Mouse (Mus musculus) liver, adult (tissue): ENCODE measurements around the gene Lcn6.
"Not testable (repeated sequence)": the region's sequence is repeated elsewhere in the genome, so short reads cannot be mapped to it uniquely, and the experiment has no call there.

Source experiments
- GATA4 ChIP-seq: IDR thresholded peaks from 2 replicates; pipeline ENCODE4 v1.6.1; 2014; ENCODE audit warnings: mild to moderate bottlenecking, low read length; ENCODE audit not compliant: insufficient replicate concordance

Gene Lcn6

DNA sequence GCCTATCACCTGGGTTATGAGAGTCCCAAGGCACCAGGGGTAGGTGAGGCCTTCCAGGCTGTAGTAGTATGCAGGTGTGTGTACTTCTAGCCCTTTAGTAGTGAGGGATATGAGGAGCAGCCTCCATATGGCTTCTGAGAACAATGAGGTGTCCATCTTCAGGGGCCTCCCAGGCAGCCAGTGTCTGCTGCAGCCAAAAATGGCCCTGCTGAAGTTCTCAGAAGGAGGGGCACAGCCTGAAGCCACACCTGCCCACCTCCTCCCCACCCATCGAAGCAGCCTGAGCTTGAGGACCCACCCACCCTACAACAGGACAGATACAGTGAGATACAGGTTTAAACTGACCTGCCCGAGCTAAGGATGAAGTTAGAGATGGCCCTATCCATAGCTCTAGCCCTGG is 5.8 kb downstream of the Lcn6 start, which contains the start of gene Lcn10:
Lcn10 (plus strand) TSS at position 301 of the 400 bp plus-strand sequence.
- TF ChIP-seq GATA4 = no peak

DNA sequence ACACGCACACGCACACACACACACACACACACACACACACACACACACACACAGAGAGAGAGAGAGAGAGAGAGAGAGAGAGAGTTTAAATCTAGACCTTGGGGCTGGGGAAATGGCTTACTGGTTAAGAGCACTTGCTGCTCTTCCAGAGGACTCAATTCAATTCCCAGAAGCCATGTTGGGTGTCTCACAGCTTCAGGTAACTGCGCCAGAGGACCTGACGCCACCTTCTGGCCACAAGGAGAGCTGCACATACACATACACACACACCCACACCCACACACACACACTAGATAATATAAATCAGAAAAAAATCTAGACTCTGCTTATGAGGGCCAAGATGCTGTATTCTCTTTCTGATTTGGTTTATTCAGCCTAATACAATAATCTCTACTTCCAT is 10.4 kb downstream of the Lcn6 start:
- no peak for TF ChIP-seq GATA4

DNA sequence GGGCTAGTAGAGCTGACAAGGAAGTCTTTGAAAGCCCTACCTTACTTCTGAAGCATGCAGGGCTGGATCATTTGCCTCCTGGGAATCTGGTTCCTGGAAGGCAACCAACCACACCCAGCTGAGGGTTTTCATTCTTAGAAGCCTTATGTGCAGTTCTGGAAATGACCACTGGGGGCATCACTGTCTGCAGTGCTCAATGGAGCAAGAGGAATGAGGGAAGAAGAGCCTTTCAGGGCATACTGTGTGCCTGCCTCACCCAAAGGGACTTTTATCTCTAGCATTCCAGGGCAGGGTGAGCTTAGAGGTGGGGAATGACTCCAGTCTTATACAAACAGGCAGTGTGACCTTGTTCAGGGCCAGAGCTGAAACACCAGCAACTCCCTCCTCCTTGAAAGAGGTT is 18.0 kb downstream of the Lcn6 start:
- TF ChIP-seq GATA4 = no peak

DNA sequence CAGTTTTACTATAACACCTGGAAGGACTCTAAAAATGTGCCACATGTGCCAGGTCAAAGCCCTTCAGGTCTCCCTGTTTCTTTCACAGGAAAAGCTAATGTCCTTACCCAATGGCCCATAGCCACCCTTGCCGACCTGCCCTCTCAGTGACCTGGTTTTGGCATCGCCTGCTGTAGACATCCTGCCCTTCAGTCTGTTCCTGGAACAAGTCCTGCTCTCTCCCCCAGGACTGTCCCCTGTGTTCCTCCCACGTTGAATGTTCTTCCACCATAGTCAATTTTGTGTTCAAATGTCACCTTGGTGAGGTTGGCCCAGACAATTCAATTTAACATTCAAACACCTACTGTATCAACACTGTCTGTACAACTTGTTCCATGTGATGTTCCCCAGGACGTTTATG is 20.4 kb downstream of the Lcn6 start:
- no peak for TF ChIP-seq GATA4

DNA sequence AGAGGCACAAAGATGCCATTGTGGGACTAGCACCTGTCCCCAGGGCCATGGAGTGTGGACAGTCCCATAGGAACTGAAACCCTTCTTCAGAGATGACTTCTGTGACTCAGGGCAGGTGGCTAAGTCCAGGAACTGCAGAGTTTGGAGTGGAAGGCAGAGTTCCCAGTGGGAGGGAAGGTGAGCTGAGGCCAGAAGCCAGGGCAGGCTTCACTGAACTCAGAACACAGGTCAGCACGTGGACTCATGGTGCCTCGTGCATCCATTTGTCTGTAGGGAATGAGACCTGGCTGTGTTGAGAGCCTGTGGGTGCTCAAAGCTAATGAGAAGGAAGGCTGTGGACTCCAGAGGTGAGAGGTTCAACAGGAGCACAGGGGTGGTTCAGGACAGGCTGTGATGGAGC is 22.1 kb downstream of the Lcn6 start:
- TF ChIP-seq GATA4 = no peak

DNA sequence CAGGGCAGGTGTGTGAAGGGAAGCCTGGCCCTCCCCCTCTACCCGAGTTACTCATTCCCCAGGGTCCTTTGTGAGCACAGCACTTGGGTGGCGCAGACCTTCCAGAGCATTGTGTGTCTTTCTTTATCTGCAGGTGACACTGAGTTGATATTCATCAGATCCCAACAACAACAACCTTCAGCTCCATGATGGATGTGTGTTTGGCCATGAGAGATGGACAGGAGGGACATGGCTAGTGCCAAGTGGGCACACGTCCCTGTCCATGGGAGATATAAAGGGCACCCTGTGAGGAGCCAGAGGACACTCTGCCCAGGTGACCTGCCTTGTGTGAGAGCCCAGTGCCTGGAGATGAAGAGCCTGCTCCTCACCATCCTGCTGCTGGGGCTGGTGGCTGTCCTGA is 23.2 kb downstream of the Lcn6 start, which contains the start of gene Obp2a:
Obp2a (plus strand) TSS at position 301 of the 400 bp plus-strand sequence.
- not testable (repeated sequence) for TF ChIP-seq GATA4

DNA sequence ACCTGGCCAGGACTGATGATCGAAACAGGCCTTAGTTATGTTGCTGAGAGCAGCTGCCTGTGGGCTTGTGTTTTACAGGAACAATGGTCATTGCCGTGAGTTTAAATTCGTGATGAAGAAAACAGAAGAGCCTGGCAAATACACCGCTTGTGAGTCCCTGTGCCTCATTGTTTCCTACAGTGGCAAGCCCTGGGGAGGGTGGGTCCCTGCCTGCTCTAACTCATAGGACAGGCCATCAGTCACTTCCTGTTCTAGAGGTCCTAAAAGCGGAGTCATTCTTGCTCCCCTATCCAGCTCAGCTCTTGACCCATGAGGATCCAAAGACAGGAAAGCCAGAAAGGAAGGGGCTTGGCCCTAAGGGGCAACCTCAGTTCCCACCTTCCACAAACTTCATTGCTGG is 24.4 kb downstream of the Lcn6 start:
- TF ChIP-seq GATA4 = no peak

DNA sequence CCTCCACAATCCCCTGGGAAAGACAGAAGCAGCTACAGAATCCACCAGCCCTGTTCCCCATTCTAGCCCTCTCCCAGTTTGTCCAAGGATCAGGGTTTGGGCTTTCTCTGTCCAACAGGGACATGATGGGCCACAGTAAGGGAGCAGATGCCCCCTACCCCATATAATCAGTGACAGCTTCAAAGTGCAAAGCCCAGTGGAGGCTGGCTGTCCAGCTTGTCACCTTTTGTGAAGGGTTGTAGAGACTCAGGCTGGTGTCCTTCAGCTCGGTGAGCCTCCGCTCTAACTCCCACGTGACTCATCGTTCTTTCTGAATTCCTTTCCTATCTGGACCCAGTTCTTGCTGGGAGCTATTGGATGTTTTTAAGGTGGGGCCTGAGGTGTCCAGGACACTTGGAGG is 27.1 kb downstream of the Lcn6 start:
- no peak for TF ChIP-seq GATA4

DNA sequence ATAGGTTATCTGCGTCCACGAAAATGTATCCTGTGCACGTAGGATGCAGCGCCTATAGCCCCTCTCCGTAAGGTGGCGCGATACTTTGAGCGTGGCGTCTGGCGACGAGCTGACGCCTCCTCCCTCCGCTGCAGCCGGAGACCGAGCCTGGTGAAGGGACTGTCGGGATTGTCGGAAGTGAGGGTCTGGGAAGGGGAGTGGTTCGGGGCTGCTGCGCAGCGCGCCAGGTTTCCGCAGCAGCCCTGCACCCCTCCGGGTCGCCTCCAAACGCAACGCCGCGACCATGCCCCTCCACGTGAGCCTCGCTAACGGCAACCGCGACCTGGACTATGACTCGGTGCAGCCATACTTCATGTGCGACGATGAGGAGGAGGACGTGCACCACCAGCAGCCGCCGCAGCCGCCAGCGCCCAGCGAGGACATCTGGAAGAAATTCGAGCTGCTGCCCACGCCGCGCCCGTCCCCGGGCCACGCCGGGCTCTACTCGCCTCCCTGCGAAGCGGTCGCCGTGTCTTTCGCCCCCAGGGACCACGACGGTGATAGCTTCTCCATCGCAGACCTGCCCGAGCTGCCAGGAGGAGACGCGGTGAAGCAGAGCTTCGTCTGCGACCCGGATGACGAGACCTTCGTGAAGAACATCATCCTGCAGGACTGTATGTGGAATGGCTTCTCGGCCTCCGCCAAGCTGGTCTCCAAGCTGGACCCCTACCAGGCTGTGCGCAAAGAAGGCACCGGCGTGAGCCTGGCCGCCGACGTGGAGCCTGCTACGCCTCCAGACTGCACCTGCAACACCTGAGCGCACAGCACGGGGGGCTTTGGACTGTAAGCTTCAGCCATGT is 30.3 kb downstream of the Lcn6 start, which contains the start of gene Bmyc:
Bmyc (plus strand) TSS at position 97 of the 839 bp plus-strand sequence.
- TF ChIP-seq GATA4 = no peak

DNA sequence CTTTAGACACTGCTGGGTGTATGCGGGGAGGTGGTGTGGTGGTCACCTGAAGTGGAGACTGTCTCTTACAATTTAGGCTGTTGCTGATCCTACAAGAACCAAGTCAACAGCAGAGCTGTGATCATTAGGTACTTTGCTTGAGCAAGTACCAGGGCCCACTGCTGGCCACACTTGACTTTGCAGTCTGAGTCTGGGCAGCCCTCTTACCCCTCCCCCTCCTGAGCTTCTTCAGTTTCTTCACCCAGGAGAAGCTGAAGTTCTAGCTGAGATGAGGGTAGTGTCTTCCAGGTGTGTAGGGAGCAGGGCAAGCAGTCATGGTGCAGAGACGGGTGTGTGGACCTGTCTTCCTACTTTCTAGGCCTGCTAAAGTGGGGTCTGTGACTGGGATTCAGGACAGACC is 31.5 kb downstream of the Lcn6 start:
- no peak for TF ChIP-seq GATA4

DNA sequence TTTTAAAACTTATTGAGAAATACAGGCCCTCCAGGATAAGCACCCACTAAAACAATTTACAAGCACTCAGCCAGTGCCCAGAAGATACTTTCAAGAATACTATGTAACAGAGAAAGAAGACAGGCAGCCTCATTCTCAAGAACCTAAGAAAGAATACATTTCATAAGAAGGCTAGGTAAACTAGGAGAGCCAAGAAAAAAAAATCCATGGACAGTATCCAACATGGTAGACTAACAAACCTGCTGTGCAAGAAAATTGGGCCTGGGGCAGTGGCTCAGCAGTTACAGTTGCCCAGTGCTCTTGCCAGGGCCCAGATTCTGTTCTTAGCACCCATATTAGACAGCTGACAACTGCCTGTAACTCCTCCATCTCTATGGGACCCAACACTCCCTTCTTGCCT is 40.6 kb downstream of the Lcn6 start:
- no peak for TF ChIP-seq GATA4
